Mouse (Mus musculus) heart, adult 18-20 months (tissue): ENCODE data around the gene Ccr1. TPM values are rescaled to one million over a fixed set of nuclear protein-coding genes. Genes with fewer than 3 reads are reported as not detected.

Experiments
- DNase-seq, 2 experiments: peaks; one replicate each; pipeline ENCODE4 v3.0.0; 2021 to 2022; ENCODE audit warnings: mixed read lengths in 1 of 2
- total RNA-seq, 2 experiments: library from RNA; stranded (reverse); gene quantifications; 2 replicates each; pipeline ENCODE4 v1.2.3; 2021

Gene Ccr1
- total RNA-seq, 2 experiments from 2014 or later = 0.31 to 0.47 TPM

DNA sequence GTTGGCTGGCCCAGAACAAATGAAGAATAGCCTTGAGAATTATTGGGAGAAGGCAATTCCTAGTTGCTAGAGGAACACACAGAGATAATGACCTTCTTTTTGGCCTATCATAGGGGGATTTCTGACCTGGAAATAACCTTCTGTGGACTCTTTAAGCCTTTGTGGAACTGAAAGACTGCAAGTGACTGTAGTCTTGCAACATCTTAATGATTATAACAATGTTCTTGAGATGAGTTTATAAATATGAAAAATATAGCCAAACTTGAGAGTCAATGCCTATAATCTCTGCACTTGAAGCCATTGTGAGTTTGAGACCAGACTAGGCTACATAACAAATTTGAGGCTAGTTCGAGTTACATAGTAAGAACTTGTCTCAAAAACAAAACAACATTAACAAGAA, 11.6 kb downstream of the Ccr1 start:
- no peak for DNase-seq

DNA sequence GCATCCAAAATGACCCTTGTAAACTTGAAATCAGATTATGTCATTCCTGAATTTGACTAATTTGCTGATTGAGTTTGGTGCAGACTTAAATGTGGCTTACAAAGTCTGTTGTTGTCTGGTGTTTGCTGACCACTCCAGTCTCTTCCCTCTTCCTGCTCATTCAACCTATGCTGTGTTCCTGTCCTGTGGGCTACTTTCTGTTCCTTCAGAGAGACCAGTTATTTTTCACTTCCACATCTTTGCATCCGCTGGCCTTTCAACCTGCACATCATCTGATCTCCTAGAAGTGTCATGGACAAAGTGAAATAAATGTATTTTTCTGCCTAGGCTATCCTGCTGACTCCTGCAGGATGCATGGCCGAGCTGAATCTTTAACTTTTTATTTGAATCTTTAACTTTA, 14.9 kb downstream of the Ccr1 start:
- peak in 1 of 2 experiments; percentile 45 for DNase-seq

DNA sequence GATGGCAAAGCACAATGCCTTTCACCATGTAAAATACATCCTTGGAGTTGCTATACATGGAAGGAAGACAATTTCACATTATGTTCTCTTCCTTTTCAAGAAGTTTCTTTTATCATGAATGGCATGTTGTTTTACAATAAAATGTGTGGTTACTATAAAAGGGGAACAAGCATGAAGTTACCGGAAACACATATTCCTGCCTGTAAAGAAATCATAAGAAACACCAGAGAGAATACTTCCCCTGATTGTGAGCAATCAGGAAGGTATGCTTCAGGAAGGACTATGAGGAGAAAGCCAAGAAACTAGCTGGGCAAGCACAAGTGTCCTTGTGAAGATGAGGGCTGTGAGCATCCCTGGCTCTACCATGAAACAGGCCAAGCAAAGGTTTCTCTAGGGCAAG, 17.3 kb downstream of the Ccr1 start:
- no peak for DNase-seq

DNA sequence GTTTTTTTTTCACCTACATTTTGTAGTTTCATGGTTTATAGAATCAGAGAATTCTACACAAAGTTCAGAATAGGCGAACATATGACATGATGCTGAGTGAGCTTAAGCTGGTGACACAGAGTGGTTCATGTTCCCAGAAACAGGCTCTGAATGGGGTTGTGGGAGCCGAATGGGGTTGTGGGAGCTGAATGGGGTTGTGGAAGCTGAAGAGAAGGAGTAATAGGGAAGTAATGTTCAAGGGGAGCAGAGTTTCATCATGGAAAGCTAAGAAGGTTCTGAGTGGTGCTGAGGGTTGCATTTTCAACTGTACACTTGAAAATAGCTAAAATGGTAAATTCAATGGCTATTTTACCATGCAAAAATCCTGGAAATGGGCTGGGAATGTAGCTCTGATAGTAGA, 19.1 kb downstream of the Ccr1 start:
- peak in 1 of 2 experiments; percentile 35 for DNase-seq

DNA sequence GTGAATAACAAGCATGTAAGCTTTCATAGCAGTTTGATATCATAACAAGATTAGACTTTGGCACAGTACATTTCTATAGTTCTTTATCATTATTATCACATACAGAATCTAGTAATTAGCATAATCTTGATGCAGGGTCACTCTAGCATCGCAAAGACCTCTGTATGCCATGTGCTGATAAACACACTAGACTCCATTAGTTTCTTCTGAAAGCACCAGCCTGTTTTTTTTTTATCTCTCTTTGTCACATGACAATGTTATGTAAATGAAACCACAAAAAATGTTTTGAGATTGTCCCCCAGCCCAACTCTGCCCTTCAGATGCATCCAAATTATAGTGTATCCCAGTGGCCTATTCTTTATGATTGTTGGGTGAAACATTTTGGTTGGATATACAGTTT, 20.7 kb downstream of the Ccr1 start:
- no peak for DNase-seq

DNA sequence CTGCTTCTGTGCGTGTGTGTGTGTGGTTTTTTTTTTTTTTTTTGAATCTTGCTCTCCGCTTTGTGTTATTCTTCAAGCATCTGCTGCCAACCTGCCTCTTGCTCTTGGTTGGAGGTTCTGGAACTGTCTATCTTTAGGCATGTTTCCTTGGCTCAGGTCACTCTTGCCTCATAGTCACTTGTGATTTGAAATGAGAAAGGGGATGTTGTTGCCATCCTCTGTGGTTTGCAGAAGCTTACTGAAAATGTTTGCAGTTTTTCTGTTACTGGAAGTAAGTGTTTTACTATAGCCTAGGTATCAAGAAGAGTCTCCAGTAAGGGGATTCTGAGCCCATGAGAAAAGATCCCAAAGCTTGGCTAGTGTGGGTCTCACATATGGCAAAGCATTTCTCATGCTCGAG, 26.5 kb downstream of the Ccr1 start:
- no peak for DNase-seq

DNA sequence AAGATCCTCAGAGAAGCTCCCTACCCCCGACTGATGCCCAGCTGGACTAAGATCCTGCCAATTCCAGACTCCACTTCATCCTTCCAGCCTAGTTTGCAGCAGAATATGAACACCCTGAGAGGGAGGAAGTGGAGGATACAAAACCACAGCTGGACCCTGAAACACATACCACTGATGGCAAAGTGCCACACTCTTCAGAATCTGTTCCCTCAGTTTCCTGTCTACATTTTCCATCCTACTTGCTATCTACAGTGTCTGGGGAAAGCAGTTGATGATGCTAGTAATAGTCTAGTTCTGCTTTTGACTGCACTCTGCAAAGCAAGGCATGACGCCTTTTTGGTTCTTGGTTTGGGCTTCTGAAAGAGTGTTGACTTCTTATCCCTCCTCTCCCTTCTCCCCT, 27.2 kb downstream of the Ccr1 start:
- peak in 1 of 2 experiments; percentile 68 for DNase-seq

DNA sequence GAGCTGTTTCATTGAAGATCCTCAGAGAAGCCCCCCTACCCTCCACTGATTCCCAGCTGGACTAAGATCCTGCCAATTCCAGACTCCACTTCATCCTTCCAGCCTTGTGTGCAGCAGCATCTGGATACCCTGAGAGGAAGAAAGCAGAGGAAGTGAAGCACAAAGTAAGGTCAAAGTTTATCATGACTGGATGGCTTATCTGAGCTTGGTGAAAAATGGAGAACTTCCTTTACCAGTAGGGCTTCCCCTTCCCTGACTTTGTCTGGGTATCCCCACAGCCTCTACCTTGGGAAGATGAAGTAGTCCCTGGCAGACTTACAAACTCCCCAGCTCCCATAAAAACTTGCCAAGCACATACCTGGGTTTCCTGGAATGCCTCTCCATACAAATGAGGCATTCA, 27.9 kb downstream of the Ccr1 start:
- DNase-seq = no peak

DNA sequence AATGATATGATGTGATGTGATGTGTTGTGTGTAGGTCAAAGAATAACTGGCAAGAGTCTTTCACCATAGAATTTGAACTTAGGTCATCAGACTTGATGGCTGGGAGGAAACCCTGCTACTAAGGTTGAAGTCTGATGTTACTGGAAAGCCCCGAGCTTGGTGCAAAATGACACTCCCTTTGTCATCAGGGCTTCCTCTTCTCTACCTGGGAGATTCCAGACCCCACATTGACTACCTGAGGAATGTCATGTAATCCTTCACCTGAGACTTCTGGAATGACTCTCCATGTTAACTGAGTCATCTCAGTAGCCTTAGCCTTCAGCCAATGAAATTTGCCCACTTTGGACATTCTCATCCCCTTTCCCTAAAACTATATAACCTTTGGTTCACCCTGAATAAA, 28.3 kb downstream of the Ccr1 start:
- DNase-seq = no peak

DNA sequence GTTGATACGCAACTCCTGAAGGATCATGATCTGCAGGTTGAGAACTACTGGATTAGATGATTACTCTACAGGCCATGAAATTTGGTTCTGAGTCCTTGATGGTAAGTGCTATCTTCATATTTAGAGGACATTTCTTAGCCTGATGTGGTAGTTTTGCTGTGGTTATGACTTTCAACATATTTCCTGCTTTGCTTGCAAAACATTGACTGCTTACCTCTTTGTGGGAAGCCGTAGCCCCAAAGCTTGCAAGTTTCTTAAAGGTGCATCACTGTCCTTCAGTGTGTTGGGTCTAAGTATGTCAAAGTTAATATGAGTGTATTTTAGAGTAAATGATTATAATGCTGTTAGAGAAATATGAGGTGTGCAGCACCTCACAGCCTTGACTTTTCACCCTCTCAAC, 30.5 kb downstream of the Ccr1 start:
- no peak for DNase-seq

DNA sequence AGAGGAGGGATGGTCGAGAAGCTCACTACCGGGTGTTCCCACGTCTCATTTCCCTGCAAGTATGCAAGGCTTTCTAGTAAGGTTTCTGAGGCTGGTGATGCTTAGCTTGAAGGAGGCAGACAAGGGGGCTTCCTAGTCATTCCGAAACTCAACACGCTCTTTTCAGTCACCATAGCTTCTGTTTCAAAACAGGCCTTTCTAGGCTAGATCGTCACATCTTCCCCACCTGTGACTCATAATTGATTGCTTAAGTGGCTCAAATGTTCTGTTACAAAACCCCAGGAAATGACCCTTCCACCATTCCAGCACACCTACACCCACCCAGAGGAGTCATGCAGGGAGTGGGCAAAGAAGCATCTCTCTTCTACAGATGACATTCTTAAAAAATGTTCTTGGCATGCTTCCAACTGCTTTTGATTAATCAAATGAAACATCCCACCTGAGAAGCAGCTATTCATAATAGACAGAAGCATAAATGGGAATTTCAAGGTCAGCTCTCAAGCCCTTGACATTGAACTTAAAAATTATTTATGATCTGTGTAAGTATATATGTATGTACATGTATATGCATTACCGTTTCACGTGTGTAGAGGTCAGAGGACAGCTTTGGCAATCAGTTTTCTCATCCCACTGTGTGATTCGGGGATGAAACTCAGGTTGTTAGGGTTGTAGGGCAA, 31.8 kb downstream of the Ccr1 start:
- no peak for DNase-seq

DNA sequence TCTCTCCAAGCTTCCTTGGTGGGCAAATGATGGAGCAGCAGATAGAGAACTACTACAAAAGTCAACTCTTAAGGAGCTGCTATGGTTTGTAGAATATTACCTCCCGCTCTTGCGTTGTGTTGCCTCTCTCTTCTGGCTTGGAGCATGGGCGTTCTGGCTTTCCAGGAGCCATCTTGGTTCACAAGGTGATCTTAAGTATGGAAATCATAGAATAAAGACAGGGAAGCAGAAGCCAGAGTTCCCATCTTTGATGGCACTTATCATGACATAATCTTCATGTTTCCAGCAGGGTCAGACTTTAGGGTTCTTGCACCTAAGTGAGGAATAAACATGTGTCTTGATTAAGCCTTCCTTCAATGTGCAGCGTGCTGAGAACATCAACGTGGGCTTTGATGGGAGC, 32.7 kb downstream of the Ccr1 start:
- DNase-seq = no peak

DNA sequence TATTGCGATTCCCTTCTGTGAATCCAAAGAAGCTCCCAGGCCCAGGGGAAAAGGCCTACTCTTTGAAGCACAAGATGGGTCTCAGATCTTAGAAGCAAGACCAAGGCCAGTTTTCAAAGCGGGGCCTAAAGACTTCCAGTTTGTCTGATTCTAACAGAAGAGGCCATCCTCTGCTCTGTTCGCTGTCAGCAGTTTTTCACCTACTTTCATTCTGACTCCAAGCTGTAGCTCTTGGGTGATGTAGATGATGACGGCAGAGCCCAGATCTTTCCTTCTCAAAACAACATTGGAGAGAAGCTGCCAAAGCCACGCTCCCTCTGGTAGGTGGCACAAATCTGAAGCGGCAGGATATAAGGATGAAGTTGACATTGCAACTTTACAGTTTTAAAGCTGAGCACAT, 33.1 kb downstream of the Ccr1 start:
- no peak for DNase-seq

DNA sequence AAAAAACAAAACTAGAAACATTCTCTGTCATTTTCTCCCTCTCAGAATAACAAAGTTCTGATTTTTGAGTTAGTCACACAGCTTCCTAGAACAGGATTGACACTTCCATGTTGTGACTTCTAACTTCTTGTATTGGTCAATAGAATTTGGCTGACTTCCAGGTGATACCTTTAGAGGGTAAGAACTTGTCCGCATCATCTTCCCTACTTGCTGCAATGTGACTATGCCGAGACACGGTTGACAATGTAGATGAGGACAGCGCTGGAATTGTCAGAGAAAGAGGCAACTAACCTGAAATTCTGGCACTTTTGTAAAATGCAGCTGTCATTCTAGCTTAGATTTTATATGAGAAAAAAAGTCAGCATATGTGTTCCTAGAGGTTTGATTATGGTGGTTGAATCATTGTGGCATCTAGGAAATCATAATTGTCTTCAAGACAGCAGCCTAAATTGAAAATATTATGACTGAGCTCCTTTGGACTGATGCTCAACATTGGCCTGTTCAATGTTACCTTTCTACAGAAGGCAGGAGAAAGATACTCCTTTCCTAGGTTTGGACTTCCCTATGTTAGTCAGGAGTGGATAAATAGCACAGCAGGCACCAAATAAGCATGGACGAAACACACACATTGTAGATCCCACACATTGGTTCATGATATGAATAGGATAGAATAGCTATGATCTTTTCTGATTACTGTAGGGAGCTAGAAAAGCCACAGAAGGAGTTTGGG, 34.6 kb downstream of the Ccr1 start:
- DNase-seq = no peak

DNA sequence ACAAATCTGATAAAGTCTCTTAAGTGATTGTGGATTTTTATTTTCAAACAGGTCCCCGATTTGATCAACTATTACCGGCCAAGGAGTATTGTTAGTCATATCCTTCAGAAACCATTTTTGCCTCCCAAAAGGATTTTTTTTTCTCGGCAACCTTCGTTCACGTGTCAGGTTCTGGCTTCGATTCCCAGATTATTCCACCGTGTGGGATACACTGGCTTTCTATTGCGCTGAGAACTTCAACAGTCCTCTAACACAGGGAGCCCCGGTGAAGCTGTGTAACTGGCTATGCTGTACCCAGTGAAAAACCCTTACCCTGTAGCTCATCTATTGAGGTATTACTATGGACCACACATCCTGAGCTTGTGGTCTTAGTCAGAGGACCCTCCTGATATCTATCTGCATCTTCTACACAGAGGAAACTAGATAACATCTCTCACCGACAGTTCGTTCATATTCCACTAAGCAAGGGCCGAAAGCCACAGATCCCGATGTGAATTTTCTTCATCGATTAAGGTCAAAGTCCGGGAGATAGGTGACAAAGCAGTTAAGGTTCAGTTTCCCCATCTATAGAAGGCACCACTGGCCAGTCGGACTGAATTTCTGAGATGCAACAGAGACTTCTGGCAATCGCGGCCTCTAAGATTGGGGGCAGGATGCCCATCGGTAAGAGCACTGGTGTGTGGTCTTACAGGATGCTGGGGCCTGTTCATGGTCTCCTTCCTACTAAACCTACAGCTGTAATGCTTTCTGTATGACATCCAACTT, 35.4 kb downstream of the Ccr1 start:
- no peak for DNase-seq

DNA sequence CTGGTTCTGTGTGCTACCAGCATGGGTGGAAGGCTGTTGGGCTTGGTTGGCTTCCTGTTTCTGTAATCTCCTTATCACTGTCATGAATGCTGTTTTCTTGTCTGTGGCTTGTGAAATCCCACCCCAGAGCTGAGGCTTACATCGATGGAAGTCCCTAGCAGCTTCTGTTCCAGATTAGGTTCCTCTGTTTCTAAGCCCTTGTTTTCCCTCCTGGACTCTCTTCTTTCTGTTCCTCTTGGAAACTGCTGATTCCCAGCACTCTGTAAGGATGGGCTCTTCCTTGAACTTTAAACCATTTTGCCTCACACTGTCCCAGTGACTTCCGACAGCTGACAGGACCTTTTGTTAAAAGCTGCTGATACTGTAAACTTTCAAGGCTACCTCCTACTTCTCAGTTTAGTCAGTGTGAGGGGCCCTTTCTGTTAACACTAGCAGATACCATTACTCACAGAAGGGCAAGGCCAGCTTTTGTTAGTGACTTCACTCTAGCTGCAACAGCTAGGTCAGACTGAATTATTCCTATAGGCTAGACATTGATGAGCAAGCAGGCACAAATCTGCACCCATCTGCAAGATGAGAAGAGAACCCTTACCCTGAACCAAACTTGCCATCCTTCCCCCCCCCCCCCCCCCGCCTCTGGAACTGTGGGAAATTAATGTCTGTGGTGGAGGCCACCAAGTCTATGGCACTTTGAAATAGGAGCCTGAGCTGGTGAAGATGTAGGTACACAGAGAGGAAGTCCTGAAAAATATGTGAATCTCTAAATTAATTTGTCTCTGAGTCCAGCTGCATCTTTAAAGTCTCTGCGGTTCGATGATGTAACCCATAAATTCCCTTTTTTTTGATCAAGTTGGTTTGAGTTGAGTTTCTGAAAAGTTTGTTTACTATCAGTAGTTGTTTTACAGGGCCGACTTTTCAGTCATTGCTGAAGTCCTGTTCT, 36.5 kb downstream of the Ccr1 start:
- peak in 1 of 2 experiments; percentile 67 for DNase-seq

DNA sequence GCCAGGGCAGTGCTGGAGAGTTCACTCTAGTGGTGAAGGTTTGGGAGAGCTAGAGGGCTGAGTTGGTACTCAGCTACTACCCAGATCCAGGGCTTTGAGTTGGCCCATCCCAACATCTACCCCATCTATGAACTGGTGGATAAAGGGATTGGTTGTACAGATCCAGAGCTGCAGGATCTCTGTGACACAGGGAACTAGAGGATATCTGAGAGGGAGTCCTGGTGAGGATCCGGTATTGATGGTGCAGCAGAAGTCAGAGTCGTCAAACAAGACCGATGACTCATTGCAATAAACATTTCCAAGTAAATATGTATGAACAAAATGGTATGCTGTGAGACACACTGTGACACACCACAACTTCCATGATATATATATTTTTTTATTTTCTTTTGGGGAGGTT, 37.6 kb downstream of the Ccr1 start:
- DNase-seq = no peak

DNA sequence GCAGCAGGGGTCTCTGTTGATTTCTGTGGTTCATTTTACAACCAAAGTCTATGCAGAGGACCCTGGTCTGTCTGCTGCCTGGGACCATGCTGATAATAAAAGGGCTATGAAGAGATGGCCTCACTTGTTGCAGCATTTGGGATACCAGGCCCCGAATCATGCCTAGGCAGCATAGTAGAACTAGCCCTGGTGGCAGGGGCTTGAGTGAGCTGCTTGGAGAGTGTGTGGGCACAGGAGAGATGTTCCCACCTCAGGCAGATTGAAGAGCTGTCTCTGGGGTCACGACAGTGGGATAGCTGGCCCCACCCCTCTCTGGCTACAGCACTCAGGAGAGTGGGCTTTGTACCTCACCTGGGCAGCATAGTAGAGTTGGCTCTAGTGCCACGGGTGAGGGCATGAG, 38.0 kb downstream of the Ccr1 start:
- no peak for DNase-seq

DNA sequence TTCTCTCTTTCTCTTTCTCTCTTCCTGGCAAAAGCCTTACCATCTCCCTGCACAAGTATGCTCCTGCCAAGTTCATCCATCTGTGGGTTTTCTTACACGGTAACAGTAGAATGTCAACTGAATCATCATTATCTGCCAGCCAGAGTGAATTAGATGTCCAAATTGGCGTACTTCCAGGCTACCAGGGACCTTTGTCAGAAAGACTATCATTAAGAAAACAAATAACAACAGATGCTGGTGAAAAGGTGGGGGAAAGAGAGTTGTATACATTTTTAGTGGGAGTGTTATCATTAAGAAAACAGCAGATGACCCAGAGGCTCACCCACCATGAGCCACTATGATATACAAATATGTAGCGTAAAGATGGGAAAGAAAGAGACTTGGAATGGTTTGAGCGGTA, 38.6 kb downstream of the Ccr1 start:
- no peak for DNase-seq

DNA sequence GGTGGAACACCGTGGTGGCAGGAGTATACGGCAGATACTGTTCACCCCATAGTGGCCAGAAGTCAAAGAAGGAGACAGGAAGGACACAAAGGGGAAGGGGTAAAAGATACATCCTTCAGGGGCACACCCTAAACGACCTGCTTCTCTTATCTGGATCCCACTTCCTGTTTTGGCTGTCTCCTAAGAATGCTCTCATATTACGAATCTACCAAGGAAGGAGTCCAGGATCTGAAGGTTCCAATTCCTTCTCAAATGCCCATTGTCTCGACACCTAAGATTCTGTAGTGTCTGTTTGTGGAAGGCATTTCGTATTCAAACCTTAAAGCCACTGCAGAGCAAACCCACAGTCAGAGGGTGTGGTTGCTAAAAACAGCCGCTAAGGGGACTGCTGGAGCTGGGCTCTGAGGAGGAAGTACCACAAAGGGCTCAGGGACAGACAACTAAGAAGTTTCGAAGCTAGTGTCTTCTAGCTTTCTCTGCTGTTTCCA, 39.7 kb downstream of the Ccr1 start:
- DNase-seq = peak; percentile 51 to 70

DNA sequence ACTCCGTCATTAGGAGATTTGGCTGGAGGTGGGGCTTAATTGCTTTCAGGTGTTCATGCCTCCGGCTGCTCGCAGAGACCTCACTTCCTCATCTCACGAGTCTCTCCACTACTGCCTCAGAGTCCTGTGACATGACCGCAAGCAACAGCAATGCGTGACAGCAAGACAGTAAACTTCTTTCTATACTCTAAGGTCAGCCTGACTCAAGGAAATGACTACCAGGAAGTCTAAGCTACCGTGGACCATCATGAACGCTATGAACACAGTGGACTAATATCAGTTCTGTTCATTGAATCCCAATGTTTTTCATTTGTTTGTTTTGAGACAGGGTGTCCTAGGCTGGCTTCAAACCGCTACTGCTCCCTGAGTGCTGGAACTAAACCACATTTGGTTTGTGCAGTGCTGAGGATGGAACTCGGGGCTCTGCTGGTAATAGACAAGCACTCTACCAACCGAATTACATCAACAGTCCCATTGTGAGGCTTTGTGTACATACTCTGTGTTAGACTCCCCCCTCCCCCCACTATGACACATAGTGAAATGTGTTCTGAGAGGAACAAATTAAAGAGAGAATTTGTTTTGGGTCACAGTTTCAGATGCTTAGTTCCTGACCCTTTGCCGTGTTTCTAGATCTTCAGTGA, 40.3 kb downstream of the Ccr1 start:
- DNase-seq = peak in 1 of 2 experiments; percentile 44
